Mouse (Mus musculus): ENCODE measurements around the gene Avpr1b. TPM values are rescaled to one million over a fixed set of nuclear protein-coding genes. Genes with fewer than 3 reads are reported as not detected.
"Not testable (repeated sequence)": the region's sequence is repeated elsewhere in the genome, so short reads cannot be mapped to it uniquely, and the experiment has no call there.

Gene Avpr1b
- not detected in 2 replicates for polyA plus RNA-seq (2015; fragmentation: Nextera tagmentation; extraction: Ambion mirVana)

DNA sequence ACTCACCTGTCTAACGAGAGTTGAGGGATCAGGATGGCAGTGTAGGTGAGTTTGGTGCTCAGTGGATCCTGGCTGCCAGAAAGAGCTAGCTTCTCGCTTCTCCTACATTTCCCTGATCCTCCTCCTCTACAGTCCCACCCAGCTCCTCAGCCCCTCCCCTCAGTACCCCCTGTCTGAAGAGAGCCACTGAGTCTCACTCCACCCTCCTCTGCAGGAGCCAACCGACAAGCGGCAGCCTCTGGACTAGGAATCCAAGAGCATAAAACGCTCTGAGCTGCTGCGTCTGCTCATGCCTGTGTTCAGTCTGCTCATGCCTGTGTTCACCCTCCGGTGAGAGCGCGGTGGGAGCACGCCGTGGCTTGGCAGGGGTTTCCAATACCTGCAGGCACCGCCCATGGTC lies at the start of gene Avpr1b:
Avpr1b (plus strand) TSS at position 335 of the 400 bp plus-strand sequence.
- no peaks in the 10 kb centered on the region for H3K9me3 ChIP-seq
- ATAC-seq (ENCODE audit: extremely low read depth, insufficient number of reproducible peaks, low FRiP score, low TSS enrichment) = no peak
- H3K4me1 ChIP-seq = peaks cover 7% of the 10 kb centered on the region; the same call in 1 of the 2 replicates
- H3K4me3 ChIP-seq = no peak within 1 kb of the TSS
- H3K36me3 ChIP-seq = no peaks in the 10 kb centered on the region
- no peak within 1 kb of the TSS for H3K9ac ChIP-seq
- no peak within 1 kb of the TSS for H3K27ac ChIP-seq (replicated peaks)
- H3K27me3 ChIP-seq (replicated peaks) = peaks cover 45% of the 10 kb centered on the region
- peak within 1 kb of the TSS; percentile 47 for H3K4me2 ChIP-seq
- WGBS = 21% methylated on average over 12 of the region's 12 CpGs

DNA sequence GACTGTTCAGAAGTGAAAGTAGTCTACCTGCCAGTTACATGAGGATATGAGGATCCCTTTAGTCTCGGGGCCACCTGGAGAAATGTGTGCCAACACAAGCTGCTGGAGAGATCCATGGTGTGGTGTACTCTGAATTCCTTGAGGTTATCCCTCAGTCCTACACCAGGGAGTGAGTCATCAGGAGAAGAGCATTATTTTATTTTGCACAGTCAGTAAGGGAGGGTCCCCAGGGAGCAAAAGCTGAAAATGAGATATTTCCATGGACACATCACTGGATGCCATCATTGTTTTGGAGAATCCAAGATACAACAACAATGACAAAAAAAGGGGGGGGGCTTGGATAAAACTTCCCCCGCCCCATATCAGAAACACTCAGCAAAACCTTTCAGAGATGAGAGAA lies 47.1 kb upstream of the Avpr1b start:
- Histone ChIP-seq H3K27me3 (replicated peaks) (no peaks in the 10 kb centered on the region), H3K4me2 (no peak overlapping the region), H3K4me1 (peaks cover 12% of the 10 kb centered on the region), H3K9ac (no peak overlapping the region), H3K9me3 (no peaks in the 10 kb centered on the region), H3K4me3 (no peak overlapping the region), H3K27ac (replicated peaks) (no peak overlapping the region), H3K36me3 (no peaks in the 10 kb centered on the region)
- WGBS = 71% methylated on average over 2 of the region's 2 CpGs
- ATAC-seq (ENCODE audit: extremely low read depth, insufficient number of reproducible peaks, low FRiP score, low TSS enrichment) = no peak

GRCm38 (mm10) chr1:131553428-131553827 lies 45.6 kb upstream of the Avpr1b start:
- Histone ChIP-seq H3K4me1 (peaks cover 12% of the 10 kb centered on the region), H3K36me3 (no peaks in the 10 kb centered on the region), H3K9ac (no peak overlapping the region), H3K27me3 (replicated peaks) (no peaks in the 10 kb centered on the region), H3K27ac (replicated peaks) (no peak overlapping the region), H3K9me3 (no peaks in the 10 kb centered on the region), H3K4me3 (no peak overlapping the region), H3K4me2 (no peak overlapping the region)
- no peak for ATAC-seq (ENCODE audit: extremely low read depth, insufficient number of reproducible peaks, low FRiP score, low TSS enrichment)

- peaks cover 5% of the 10 kb centered on the region for H3K4me1 ChIP-seq
- H3K9me3 ChIP-seq = no peaks in the 10 kb centered on the region
- no peak for ATAC-seq (ENCODE audit: extremely low read depth, insufficient number of reproducible peaks, low FRiP score, low TSS enrichment)
- H3K36me3 ChIP-seq = no peaks in the 10 kb centered on the region
- peak overlapping the region; percentile 58 for H3K4me2 ChIP-seq
- H3K4me3 ChIP-seq = 0 out of 2 replicates have a peak overlapping the region, but pooled peaks have one; percentile 22
- H3K27ac ChIP-seq (replicated peaks) = peak overlapping the region; percentile 82
- WGBS = 10% methylated on average over 13 of the region's 13 CpGs
- no peaks in the 10 kb centered on the region for H3K27me3 ChIP-seq (replicated peaks)
- peak overlapping the region; percentile 67 for H3K9ac ChIP-seq
These were observed 43.8 kb upstream of the Avpr1b start for GRCm38 (mm10) chr1:131555042-131555812.

DNA sequence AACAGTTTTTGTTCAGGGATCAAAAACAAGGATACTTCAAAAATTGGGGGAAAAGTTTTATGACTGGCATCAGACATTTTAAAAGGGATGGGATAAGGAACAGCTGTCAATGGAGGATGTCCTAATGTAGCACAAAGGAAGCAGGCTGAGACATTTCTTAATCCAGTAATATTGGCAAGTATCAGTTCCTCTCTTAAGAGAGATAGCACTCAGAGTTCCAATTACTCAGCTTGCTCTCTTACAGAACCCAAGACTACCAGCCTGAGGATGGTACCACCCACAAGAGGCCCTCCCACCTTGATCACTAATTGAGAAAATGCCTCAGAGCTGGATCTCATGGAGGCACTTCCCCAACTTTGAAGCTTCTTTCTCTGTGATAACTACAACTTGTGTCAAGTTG lies 38.5 kb upstream of the Avpr1b start:
- Histone ChIP-seq H3K27me3 (replicated peaks) (no peaks in the 10 kb centered on the region), H3K4me3 (no peak overlapping the region), H3K4me1 (peaks cover 7% of the 10 kb centered on the region), H3K9me3 (no peaks in the 10 kb centered on the region), H3K4me2 (no peak overlapping the region), H3K27ac (replicated peaks) (no peak overlapping the region), H3K36me3 (no peaks in the 10 kb centered on the region), H3K9ac (no peak overlapping the region)
- no peak for ATAC-seq (ENCODE audit: extremely low read depth, insufficient number of reproducible peaks, low FRiP score, low TSS enrichment)

- H3K9ac ChIP-seq = no peak overlapping the region
- ATAC-seq (ENCODE audit: extremely low read depth, insufficient number of reproducible peaks, low FRiP score, low TSS enrichment) = no peak
- H3K9me3 ChIP-seq = no peaks in the 10 kb centered on the region
- 76% methylated on average over 2 of the region's 2 CpGs for WGBS
- H3K27ac ChIP-seq (replicated peaks) = no peak overlapping the region
- H3K36me3 ChIP-seq = no peaks in the 10 kb centered on the region
- no peaks in the 10 kb centered on the region for H3K27me3 ChIP-seq (replicated peaks)
- no peak overlapping the region for H3K4me3 ChIP-seq
- H3K4me2 ChIP-seq = no peak overlapping the region
- H3K4me1 ChIP-seq = peaks cover 7% of the 10 kb centered on the region
These were observed 37.0 kb upstream of the Avpr1b start for GRCm38 (mm10) chr1:131562081-131562480.

- WGBS = 47% methylated on average over 11 of the region's 11 CpGs
- H3K9ac ChIP-seq; ATAC-seq (ENCODE audit: extremely low read depth, insufficient number of reproducible peaks, low FRiP score, low TSS enrichment); H3K4me3 ChIP-seq; H3K27me3 ChIP-seq (replicated peaks); H3K9me3 ChIP-seq; H3K4me1 ChIP-seq; H3K36me3 ChIP-seq; H3K27ac ChIP-seq (replicated peaks): not testable (repeated sequence)
- peak overlapping the region; percentile 40 for H3K4me2 ChIP-seq
These were observed 33.0 kb upstream of the Avpr1b start for GRCm38 (mm10) chr1:131566056-131566455.

- 53% methylated on average over 6 of the region's 6 CpGs for WGBS
- H3K4me2 ChIP-seq = no peak overlapping the region
- no peaks in the 10 kb centered on the region for H3K36me3 ChIP-seq
- ATAC-seq (ENCODE audit: extremely low read depth, insufficient number of reproducible peaks, low FRiP score, low TSS enrichment) = no peak
- H3K9me3 ChIP-seq = no peaks in the 10 kb centered on the region
- no peak overlapping the region for H3K4me3 ChIP-seq
- no peaks in the 10 kb centered on the region for H3K27me3 ChIP-seq (replicated peaks)
- no peak overlapping the region for H3K9ac ChIP-seq
- no peak overlapping the region for H3K27ac ChIP-seq (replicated peaks)
- no peaks in the 10 kb centered on the region for H3K4me1 ChIP-seq
These were observed 29.3 kb upstream of the Avpr1b start for GRCm38 (mm10) chr1:131569721-131570120.

DNA sequence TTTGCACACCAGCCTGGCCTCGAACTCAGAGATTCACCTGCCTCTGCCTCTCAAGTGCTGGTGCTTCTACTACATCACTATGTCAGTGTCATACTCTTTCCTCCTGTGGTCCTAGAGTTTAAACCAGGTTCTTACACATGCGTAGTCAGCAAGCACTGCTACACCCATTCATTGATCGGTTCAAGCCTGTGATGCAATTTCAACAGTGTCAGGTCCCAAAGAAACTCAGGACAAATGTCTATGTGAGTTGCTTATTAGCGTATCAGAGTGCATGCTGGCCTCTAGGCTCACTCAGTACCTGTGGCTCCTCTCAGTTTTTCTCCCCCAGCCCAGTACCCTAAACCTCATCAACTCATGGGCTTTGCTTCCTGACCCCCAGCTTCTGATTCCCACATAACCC lies 28.6 kb upstream of the Avpr1b start:
- H3K9me3 ChIP-seq = no peaks in the 10 kb centered on the region
- no peaks in the 10 kb centered on the region for H3K4me1 ChIP-seq
- H3K27me3 ChIP-seq (replicated peaks) = no peaks in the 10 kb centered on the region
- H3K27ac ChIP-seq (replicated peaks) = no peak overlapping the region
- H3K4me2 ChIP-seq = no peak overlapping the region
- no peak for ATAC-seq (ENCODE audit: extremely low read depth, insufficient number of reproducible peaks, low FRiP score, low TSS enrichment)
- H3K36me3 ChIP-seq = no peaks in the 10 kb centered on the region
- no peak overlapping the region for H3K9ac ChIP-seq
- no peak overlapping the region for H3K4me3 ChIP-seq
- WGBS = 91% methylated on average over 4 of the region's 4 CpGs

DNA sequence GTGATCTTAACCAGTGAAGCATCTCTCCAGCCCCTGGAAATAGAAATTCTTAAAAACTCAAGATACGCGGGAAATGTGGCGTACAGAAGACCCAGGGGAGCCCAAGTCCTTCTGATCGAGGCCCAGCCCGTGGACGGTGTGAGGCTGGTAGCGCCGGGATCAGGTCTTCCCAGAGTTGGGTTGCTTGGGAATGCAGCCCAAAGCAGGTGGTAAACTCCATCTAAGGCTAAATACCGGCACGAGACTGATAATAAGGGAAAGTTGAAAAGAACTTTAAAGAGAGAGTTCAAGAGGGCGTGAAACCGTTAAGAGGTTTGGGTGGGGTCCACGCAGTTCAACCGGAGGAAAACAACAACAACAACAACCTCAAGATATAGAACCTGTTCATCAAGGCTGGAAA lies 25.3 kb upstream of the Avpr1b start:
- H3K27me3 ChIP-seq (replicated peaks) = no peaks in the 10 kb centered on the region
- H3K36me3 ChIP-seq = no peaks in the 10 kb centered on the region
- H3K4me2 ChIP-seq = no peak overlapping the region
- no peaks in the 10 kb centered on the region for H3K9me3 ChIP-seq
- H3K4me1 ChIP-seq = no peaks in the 10 kb centered on the region
- H3K4me3 ChIP-seq = no peak overlapping the region
- no peak overlapping the region for H3K9ac ChIP-seq
- 84% methylated on average over 14 of the region's 14 CpGs for WGBS
- peak; percentile 61; the same call in 1 of the 2 replicates for ATAC-seq (ENCODE audit: extremely low read depth, insufficient number of reproducible peaks, low FRiP score, low TSS enrichment)
- H3K27ac ChIP-seq (replicated peaks) = no peak overlapping the region

DNA sequence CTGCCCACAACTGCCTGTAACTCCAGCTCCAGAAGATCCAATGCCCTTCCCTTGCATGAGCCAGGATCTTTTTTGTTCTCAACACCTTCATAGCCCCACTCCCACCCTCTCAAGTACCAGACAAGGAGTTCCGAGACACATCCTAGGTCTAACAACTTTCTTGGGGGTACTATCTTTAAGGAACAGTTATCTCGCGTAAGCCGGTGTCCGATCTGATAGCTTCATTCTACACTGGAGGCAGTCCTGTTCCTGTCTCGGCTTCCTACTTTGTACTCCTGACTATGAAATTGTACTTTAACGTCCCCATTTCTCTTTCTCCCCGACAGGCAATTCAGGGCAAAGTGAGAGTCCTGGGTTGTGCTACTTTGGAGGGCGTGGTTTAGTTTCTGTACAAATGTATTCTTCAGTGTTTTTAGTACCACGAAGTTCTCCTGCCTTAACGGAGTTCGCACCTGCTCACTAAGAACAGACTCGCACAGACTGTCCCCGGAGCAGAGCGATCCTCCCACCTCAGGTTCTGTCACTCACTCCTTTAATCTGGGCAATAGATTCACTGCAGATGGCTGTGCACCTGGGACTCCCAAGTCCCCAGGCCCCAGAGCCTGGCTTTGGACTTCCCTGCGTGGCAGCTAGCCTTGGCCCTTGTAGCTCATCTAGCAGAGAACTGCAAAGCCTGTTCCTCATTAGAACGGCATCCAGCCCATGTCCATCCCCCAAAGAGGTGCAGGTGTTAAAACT lies 19.9 kb upstream of the Avpr1b start:
- H3K36me3 ChIP-seq = no peaks in the 10 kb centered on the region
- no peak overlapping the region for H3K4me3 ChIP-seq
- H3K27me3 ChIP-seq (replicated peaks) = no peaks in the 10 kb centered on the region
- H3K4me2 ChIP-seq = no peak overlapping the region
- H3K27ac ChIP-seq (replicated peaks) = no peak overlapping the region
- no peak for ATAC-seq (ENCODE audit: extremely low read depth, insufficient number of reproducible peaks, low FRiP score, low TSS enrichment)
- no peaks in the 10 kb centered on the region for H3K9me3 ChIP-seq
- WGBS = 64% methylated on average over 17 of the region's 17 CpGs
- no peak overlapping the region for H3K9ac ChIP-seq
- H3K4me1 ChIP-seq = peaks cover 13% of the 10 kb centered on the region

DNA sequence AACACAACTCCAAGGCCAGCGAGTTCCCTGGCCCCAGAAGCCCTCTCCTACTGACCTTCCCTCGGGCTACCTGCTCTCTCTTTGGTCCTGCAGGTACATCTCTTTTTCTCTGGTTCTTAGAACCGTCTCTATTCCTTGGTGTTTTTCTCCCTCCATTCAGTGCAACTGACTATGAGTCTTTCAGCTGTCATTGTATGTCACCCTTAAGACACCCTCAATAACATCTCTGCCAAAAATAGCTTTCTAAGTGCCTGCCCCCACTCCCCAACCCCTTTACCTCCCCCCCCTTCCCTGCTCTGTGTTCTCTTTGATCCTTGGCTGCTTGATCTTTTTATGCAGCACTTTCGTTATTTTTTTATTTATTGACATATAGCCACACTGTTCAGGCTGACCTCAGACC lies 18.6 kb upstream of the Avpr1b start:
- no peaks in the 10 kb centered on the region for H3K9me3 ChIP-seq
- no peak overlapping the region for H3K4me3 ChIP-seq
- ATAC-seq (ENCODE audit: extremely low read depth, insufficient number of reproducible peaks, low FRiP score, low TSS enrichment) = no peak
- H3K4me1 ChIP-seq = peaks cover 13% of the 10 kb centered on the region
- no peaks in the 10 kb centered on the region for H3K27me3 ChIP-seq (replicated peaks)
- H3K36me3 ChIP-seq = no peaks in the 10 kb centered on the region
- H3K9ac ChIP-seq = no peak overlapping the region
- 40% methylated on average over 4 of the region's 4 CpGs for WGBS
- no peak overlapping the region for H3K4me2 ChIP-seq
- H3K27ac ChIP-seq (replicated peaks) = no peak overlapping the region
